Comparison of ENCODE assay signal across 28 mouse cellular contexts in genomic region chr5:21610996-21611395, GRCm38 (mm10). TPM values are rescaled to one million over a fixed set of nuclear protein-coding genes. Genes with fewer than 3 reads are reported as not detected.
A peak's percentile ranks its signal among the peaks of the same experiment; 100 is the strongest.
DNase-seq lines count a peak whose midpoint lies in the region; ATAC-seq and TF ChIP-seq lines count a peak whose summit lies in the region.
"Had no signal": no experiment of that assay in that cellular context is flagged by ENCODE, and none has a peak within 500 bp of the region (broad histone marks: within the 10 kb centered on the region; RNA-seq: fewer than 3 reads in every experiment).

No protein-coding gene starts in this region.

- 37% methylated on average over 3 of the region's 3 CpGs for WGBS in lung, adult 2 months

- TF ChIP-seq RAD21 in MEL (IDR thresholded peaks at IDR 0.05; ENCODE audit: low read depth, low read length), result no peak

- H3K79me2 ChIP-seq in MEL (ENCODE audit: control insufficient read depth, insufficient read depth, low read length, poor library complexity), result no peaks in the 10 kb centered on the region

- H3K27ac ChIP-seq in MEL (ENCODE audit: control insufficient read depth, low read depth, low read length), result no peak overlapping the region
- H3K27ac ChIP-seq: embryonic facial prominence, embryonic 13.5 days; embryonic facial prominence, embryonic 15.5 days; forebrain, embryonic 10.5 days; forebrain, embryonic 12.5 days had no signal

- peaks cover 0 to 3% of the 10 kb centered on the region in 2 experiments; a peak in 2 of 4 replicates for H3K27me3 ChIP-seq in MEL (ENCODE audit: control insufficient read depth in 1 of 2, insufficient read depth in 2 of 2, low read length in 2 of 2)
- H3K27me3 ChIP-seq: CH12.LX; embryonic facial prominence, embryonic 13.5 days; embryonic facial prominence, embryonic 15.5 days; forebrain, embryonic 12.5 days had no signal

- TF ChIP-seq CTCF in MEL (IDR thresholded peaks at IDR 0.05 in 2 of 3, conservative IDR thresholded peaks at IDR 0.05 in 1 of 3; ENCODE audit: control insufficient read depth in 1 of 3, insufficient read depth in 1 of 3, low read depth in 2 of 3, low read length in 3 of 3, poor library complexity in 1 of 3, severe bottlenecking in 1 of 3), result no peak
- TF ChIP-seq CTCF in lung, adult 2 months (IDR thresholded peaks at IDR 0.05; ENCODE audit: insufficient read depth, low read length), result no peak

- H3K4me1 ChIP-seq in MEL (ENCODE audit: control insufficient read depth in 1 of 2, insufficient read depth in 2 of 2, low read length in 2 of 2), result peaks cover 0 to 3% of the 10 kb centered on the region in 2 experiments; a peak in 2 of 4 replicates
- H3K4me1 ChIP-seq in lung, adult 2 months (ENCODE audit: control insufficient read depth, insufficient read depth, low read length), result no peaks in the 10 kb centered on the region
- H3K4me1 ChIP-seq: forebrain, embryonic 10.5 days; forebrain, embryonic 12.5 days had no signal

- H3K4me3 ChIP-seq in MEL (ENCODE audit: control insufficient read depth in 1 of 2, insufficient read depth in 1 of 2, low read depth in 2 of 2, low read length in 2 of 2), result no peak overlapping the region
- H3K4me3 ChIP-seq in lung, adult 2 months (replicated peaks; ENCODE audit: extremely low read depth, low read depth, low read length), result no peak overlapping the region
- H3K4me3 ChIP-seq: embryonic facial prominence, embryonic 13.5 days; embryonic facial prominence, embryonic 15.5 days; erythroblast, embryonic 14.5 days; forebrain, embryonic 10.5 days; forebrain, embryonic 12.5 days had no signal

- DNase-seq in 416B (ENCODE audit: low read depth) (peak; percentile 79), MEL (ENCODE audit: low read depth, low spot score) (peak; percentile 38)
- DNase-seq in c-Kit-positive CD71-negative TER-119-negative erythroid progenitor cells, embryonic 14.5 days (ENCODE audit: low read depth), result peak; percentile 22
- DNase-seq in lung, adult 2 months, result no peak
- DNase-seq in ovary, postnatal 10 days (ENCODE audit: low spot score), result no peak
- no peak for DNase-seq in layer of hippocampus, adult 9-11 months
- DNase-seq in spleen, postnatal 10 days (ENCODE audit: low spot score in 2 of 2), result no peak
- DNase-seq: adrenal gland, adult 2 months; adrenal gland, postnatal 10 days; adrenal gland, postnatal 25 days; B cell, adult 2 months; cerebellum, adult 11 months; cerebellum, adult 18-20 months; cerebellum, adult 8-10 months; cerebellum, adult 9-11 months; cerebellum, postnatal 14 days; cerebellum, postnatal 36 days had no signal

- peaks cover 0 to 4% of the 10 kb centered on the region in 2 experiments; a peak in 2 of 4 replicates for H3K36me3 ChIP-seq in MEL (ENCODE audit: control insufficient read depth in 1 of 2, insufficient read depth in 2 of 2, low read length in 2 of 2)
- H3K36me3 ChIP-seq: embryonic facial prominence, embryonic 13.5 days; embryonic facial prominence, embryonic 15.5 days; forebrain, embryonic 10.5 days; forebrain, embryonic 12.5 days; G1E had no signal

- no peaks in the 10 kb centered on the region for H3K9me3 ChIP-seq in MEL (replicated peaks; ENCODE audit: insufficient read depth, low read length)
- H3K9me3 ChIP-seq: embryonic facial prominence, embryonic 13.5 days; embryonic facial prominence, embryonic 15.5 days; forebrain, embryonic 10.5 days; forebrain, embryonic 12.5 days; G1E had no signal

- peak; percentile 85 for ATAC-seq in granulocyte monocyte progenitor cell, adult 5-6 weeks (replicated peaks; ENCODE audit: poor library complexity, severe bottlenecking)
- ATAC-seq: CD4-positive, CD25-positive, alpha-beta regulatory T cell, adult 4 months; forebrain, embryonic 14.5 days; forebrain, embryonic 16.5 days had no signal

- no peak overlapping the region for H3K9ac ChIP-seq in MEL (ENCODE audit: control insufficient read depth, low read depth, low read length, poor library complexity, severe bottlenecking)
- H3K9ac ChIP-seq: embryonic facial prominence, embryonic 13.5 days; embryonic facial prominence, embryonic 15.5 days; forebrain, embryonic 12.5 days had no signal

- no peak for TF ChIP-seq POLR2A in MEL (IDR thresholded peaks at IDR 0.05; ENCODE audit: control insufficient read depth in 1 of 2, insufficient read depth in 1 of 2, low read depth in 1 of 2, low read length in 2 of 2, poor library complexity in 1 of 2)
- TF ChIP-seq POLR2A in lung, adult 2 months (IDR thresholded peaks at IDR 0.05; ENCODE audit: borderline replicate concordance, extremely low read depth, low read depth, low read length), result no peak

- no peak for TF ChIP-seq EP300 in MEL (IDR thresholded peaks at IDR 0.05; ENCODE audit: low read depth in 1 of 2, low read length in 2 of 2)

TF ChIP-seq in MEL, 35 proteins besides CTCF, POLR2A, EP300 and RAD21:
- TF ChIP-seq TBP (IDR thresholded peaks at IDR 0.05; ENCODE audit: low read depth, low read length) (peak; percentile 43; the same call in 1 of the 2 replicates), E2F4 (IDR thresholded peaks at IDR 0.05; ENCODE audit: borderline replicate concordance, low read depth, low read length) (no peak)

RNA-seq across cellular contexts. Expression of gene Fbxl13, which starts 34.4 kb away (rescaled TPM):
- total RNA-seq in MEL (2012; rRNA removed), result 0.13 and 0.23 TPM in 2 replicates
- under 1 TPM in 1 of 2 experiments, not detected in 1; 0.13 TPM for polyA plus RNA-seq in MEL (2012; ENCODE audit: insufficient read depth in 1 of 2, insufficient read length in 2 of 2, low read depth in 1 of 2, low replicate concordance in 2 of 2, missing spikeins in 1 of 2)
- total RNA-seq in granulocyte monocyte progenitor cell, adult 5-6 weeks (2014; fragmentation: Nextera tagmentation), result not detected in 2 replicates
- 0.43 TPM in 1 of 2 replicates, not detected in the other for total RNA-seq in granulocyte monocyte progenitor cell, adult 5-6 weeks (2017)
- polyA plus RNA-seq in lung, adult 2 months (2012; rRNA removed), result 1.3 and 1.8 TPM in 2 replicates
- total RNA-seq: adrenal gland, postnatal 25 days had no signal
- polyA plus RNA-seq: CD4-positive, CD25-positive, alpha-beta regulatory T cell, adult 4 months; erythroblast, embryonic 14.5 days; G1E had no signal

RNA-seq across cellular contexts. Expression of gene Armc10, which starts 34.6 kb away (rescaled TPM):
- 57.5 and 60.4 TPM in 2 replicates for total RNA-seq in MEL (2012; rRNA removed)
- 100 to 1,000 TPM in 1 of 2 experiments, 10 to 100 TPM in 1; 52.2 to 152 TPM for polyA plus RNA-seq in MEL (2012; ENCODE audit: insufficient read depth in 1 of 2, insufficient read length in 2 of 2, low read depth in 1 of 2, low replicate concordance in 2 of 2, missing spikeins in 1 of 2)
- total RNA-seq in granulocyte monocyte progenitor cell, adult 5-6 weeks (2014; fragmentation: Nextera tagmentation), result 34.9 and 40.4 TPM in 2 replicates
- total RNA-seq in granulocyte monocyte progenitor cell, adult 5-6 weeks (2017), result 49.4 and 51.5 TPM in 2 replicates
- 34.3 and 59.7 TPM in 2 replicates for polyA plus RNA-seq in lung, adult 2 months (2012; rRNA removed)

Comparison
In these comparisons a context has a peak if more than half of its experiments do, and no peak if none do; other contexts are left out.
1. DNase-seq: peak in 416B (single experiment), MEL (single experiment) and c-Kit-positive CD71-negative TER-119-negative erythroid progenitor cells, embryonic 14.5 days (single experiment); none in lung, adult 2 months (single experiment), ovary, postnatal 10 days (single experiment), layer of hippocampus, adult 9-11 months (single experiment) and spleen, postnatal 10 days (0 of 2).